In genomic region chr1:157081076-157081804, GRCm38 (mm10) we compare ENCODE assay signal across 9 mouse cellular contexts. TPM values are rescaled to one million over a fixed set of nuclear protein-coding genes. Genes with fewer than 3 reads are reported as not detected.
DNase-seq lines count a peak whose midpoint lies in the region; ATAC-seq lines count a peak whose summit lies in the region.
"Had no signal": no experiment of that assay in that cellular context is flagged by ENCODE, and none has a peak within 500 bp of the region (broad histone marks: within the 10 kb centered on the region; RNA-seq: fewer than 3 reads in every experiment).

No protein-coding gene starts in this region.

- no peak for ATAC-seq in midbrain, embryonic 16.5 days

- 0 out of 2 replicates have a peak overlapping the region, but pooled peaks have one; percentile 2 for H3K27ac ChIP-seq in midbrain, embryonic 10.5 days (replicated peaks)
- H3K27ac ChIP-seq in midbrain, embryonic 16.5 days (ENCODE audit: low read length) = no peak overlapping the region

- H3K9ac ChIP-seq in midbrain, embryonic 16.5 days (ENCODE audit: low read depth, low read length) = no peak overlapping the region

- no peaks in the 10 kb centered on the region for H3K9me3 ChIP-seq in midbrain, embryonic 10.5 days (replicated peaks)
- H3K9me3 ChIP-seq in midbrain, embryonic 16.5 days (replicated peaks; ENCODE audit: control insufficient read depth, low read length, poor library complexity, severe bottlenecking) = no peaks in the 10 kb centered on the region

- peaks cover 52% of the 10 kb centered on the region for H3K4me1 ChIP-seq in midbrain, embryonic 10.5 days
- peaks cover 4% of the 10 kb centered on the region for H3K4me1 ChIP-seq in midbrain, embryonic 16.5 days (ENCODE audit: control insufficient read depth, insufficient read depth, low read length)

- H3K4me2 ChIP-seq in midbrain, embryonic 16.5 days (ENCODE audit: low read length) = no peak overlapping the region

- peaks cover 5% of the 10 kb centered on the region for H3K27me3 ChIP-seq in midbrain, embryonic 10.5 days (ENCODE audit: low read depth, poor library complexity, severe bottlenecking)
- no peaks in the 10 kb centered on the region for H3K27me3 ChIP-seq in midbrain, embryonic 16.5 days (ENCODE audit: control insufficient read depth, insufficient read depth, low read depth, low read length)

- DNase-seq in adrenal gland, postnatal 14 days = peak; percentile 42
- no peak for DNase-seq in adrenal gland, postnatal 25 days
- peak; percentile 47 for DNase-seq in midbrain, embryonic 10.5 days (ENCODE audit: low spot score)
- peak; percentile 54 for DNase-seq in kidney, adult 9 months
- peak; percentile 57 for DNase-seq in thymus, postnatal 14 days
- DNase-seq in layer of hippocampus, adult 11-12 months (ENCODE audit: low spot score) = no peak
- no peak for DNase-seq in layer of hippocampus, adult 9-10 months (ENCODE audit: low spot score)

- H3K36me3 ChIP-seq in midbrain, embryonic 10.5 days = no peaks in the 10 kb centered on the region
- no peaks in the 10 kb centered on the region for H3K36me3 ChIP-seq in midbrain, embryonic 16.5 days (ENCODE audit: control insufficient read depth, insufficient read depth, low read length)

- H3K4me3 ChIP-seq in midbrain, embryonic 10.5 days = no peak overlapping the region
- no peak overlapping the region for H3K4me3 ChIP-seq in midbrain, embryonic 16.5 days (ENCODE audit: low read depth, low read length)

- WGBS in midbrain, embryonic 10.5 days = 63% methylated on average over 15 of the region's 15 CpGs
- WGBS in midbrain, embryonic 16.5 days = 55% methylated on average over 15 of the region's 15 CpGs

RNA-seq across cellular contexts. Expression of gene Tex35, which starts 27.2 kb away (rescaled TPM):
- not detected in 2 replicates for total RNA-seq in adrenal gland, postnatal 14 days (2021)
- not detected in 2 replicates for total RNA-seq in adrenal gland, postnatal 25 days (2021)
- polyA plus RNA-seq in midbrain, embryonic 10.5 days (2016; fragmentation: Nextera tagmentation; extraction: Ambion mirVana) = not detected in 2 replicates
- polyA plus RNA-seq in midbrain, embryonic 16.5 days (2015; fragmentation: Nextera tagmentation; extraction: Ambion mirVana) = not detected in 2 replicates
- polyA plus RNA-seq: lung, embryonic 16.5 days had no signal

Comparison
In these comparisons a context has a peak if more than half of its experiments do, and no peak if none do; other contexts are left out.
1. DNase-seq: peak in adrenal gland, postnatal 14 days (single experiment), midbrain, embryonic 10.5 days (single experiment), kidney, adult 9 months (single experiment) and thymus, postnatal 14 days (single experiment); none in adrenal gland, postnatal 25 days (single experiment), layer of hippocampus, adult 11-12 months (single experiment) and layer of hippocampus, adult 9-10 months (single experiment).